Mouse (Mus musculus) ES-CJ7 (cell line): ENCODE measurements around the gene Hnrnpab.

Experiments
- DNase-seq: peaks from one replicate; pipeline ENCODE4 v3.0.0; 2011; ENCODE audit warnings: low read depth, low spot score

Gene Hnrnpab

GRCm38 (mm10) chr11:51606447-51607095, at the start of gene Hnrnpab:
Hnrnpab (minus strand) TSS chr11:51606847.
- DNase-seq: peak; percentile 98

GRCm38 (mm10) chr11:51654891-51655290, 48.2 kb upstream of the Hnrnpab start:
- no peak for DNase-seq

GRCm38 (mm10) chr11:51653736-51654135, 47.1 kb upstream of the Hnrnpab start:
- no peak for DNase-seq

GRCm38 (mm10) chr11:51652889-51653418, 46.3 kb upstream of the Hnrnpab start:
- DNase-seq: no peak

- peak; percentile 65 for DNase-seq
These were observed 44.3 kb upstream of the Hnrnpab start, which contains the start of the genes N4bp3 and D930048N14Rik for GRCm38 (mm10) chr11:51650691-51651515. N4bp3 (minus strand) TSS chr11:51650842. D930048N14Rik (plus strand) TSS chr11:51650954.

- DNase-seq: peak; percentile 40
These were observed 43.6 kb upstream of the Hnrnpab start for GRCm38 (mm10) chr11:51650261-51650660.

- DNase-seq: peak; percentile 71
These were observed 43.2 kb upstream of the Hnrnpab start for GRCm38 (mm10) chr11:51649889-51650199.

- peak; percentile 70 for DNase-seq
These were observed 42.7 kb upstream of the Hnrnpab start for GRCm38 (mm10) chr11:51649111-51649888.

- DNase-seq: peak; percentile 84
These were observed 41.9 kb upstream of the Hnrnpab start for GRCm38 (mm10) chr11:51648566-51648965.

GRCm38 (mm10) chr11:51646751-51647667, 40.4 kb upstream of the Hnrnpab start:
- peak; percentile 76 for DNase-seq

GRCm38 (mm10) chr11:51646245-51646644, 39.6 kb upstream of the Hnrnpab start:
- no peak for DNase-seq

- no peak for DNase-seq
These were observed 38.6 kb upstream of the Hnrnpab start for GRCm38 (mm10) chr11:51645293-51645692.

- no peak for DNase-seq
These were observed 37.6 kb upstream of the Hnrnpab start for GRCm38 (mm10) chr11:51644217-51644616.

GRCm38 (mm10) chr11:51643761-51644160, 37.1 kb upstream of the Hnrnpab start:
- DNase-seq: no peak

- peak; percentile 69 for DNase-seq
These were observed 36.6 kb upstream of the Hnrnpab start for GRCm38 (mm10) chr11:51643202-51643601.

- no peak for DNase-seq
These were observed 34.1 kb upstream of the Hnrnpab start for GRCm38 (mm10) chr11:51640748-51641147.

- no peak for DNase-seq
These were observed 31.9 kb upstream of the Hnrnpab start for GRCm38 (mm10) chr11:51638497-51638896.

- peak; percentile 97 for DNase-seq
These were observed 31.3 kb upstream of the Hnrnpab start for GRCm38 (mm10) chr11:51637971-51638414.

- DNase-seq: peak; percentile 90
These were observed 29.7 kb upstream of the Hnrnpab start for GRCm38 (mm10) chr11:51636323-51636684.

- peak; percentile 93 for DNase-seq
These were observed 29.1 kb upstream of the Hnrnpab start, which contains the start of gene Rmnd5b for GRCm38 (mm10) chr11:51635525-51636322. Rmnd5b (minus strand) TSS chr11:51635896.
